ENCODE assay signal across 19 mouse cellular contexts in the genomic region with DNA sequence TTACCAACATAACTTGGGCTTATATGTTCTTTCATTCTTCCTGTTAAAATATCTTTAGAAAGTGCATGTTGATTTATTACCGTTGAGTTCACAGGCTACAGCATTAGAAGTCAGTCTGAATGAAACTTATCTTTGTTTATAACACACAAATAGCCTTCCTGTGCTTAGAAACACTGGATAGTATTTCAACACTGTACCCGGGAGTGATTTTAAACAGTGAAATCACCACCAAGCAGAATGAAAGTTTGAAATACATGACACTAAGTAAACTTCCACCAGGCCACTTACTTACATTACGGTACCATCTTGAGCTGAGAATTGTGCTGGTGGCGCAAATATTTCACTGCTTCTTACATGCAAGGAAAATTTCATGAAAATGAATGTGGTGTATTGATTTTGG.
"Had no signal": no experiment of that assay in that cellular context is flagged by ENCODE, and none has a peak within 500 bp of the region (broad histone marks: within the 10 kb centered on the region; RNA-seq: fewer than 3 reads in every experiment).

No protein-coding gene starts in this region.

- H3K9ac ChIP-seq: lung, embryonic 15.5 days; neural tube, embryonic 13.5 days; neural tube, embryonic 15.5 days had no signal

- H3K4me3 ChIP-seq: lung, embryonic 15.5 days; midbrain, embryonic 10.5 days; myocyte; neural tube, embryonic 13.5 days; neural tube, embryonic 15.5 days had no signal

- H3K9me3 ChIP-seq: lung, embryonic 15.5 days; midbrain, embryonic 10.5 days; neural tube, embryonic 13.5 days; neural tube, embryonic 15.5 days had no signal

- DNase-seq: lung, adult 18-20 months; lung, postnatal 14 days; lung, postnatal 4 days; midbrain, embryonic 14.5 days; retina, postnatal 1 day; right cerebral cortex, adult 18-20 months; right cerebral cortex, postnatal 25 days; right cerebral cortex, postnatal 4 days; spleen, adult 18-20 months; thymus, adult 18-20 months; thymus, postnatal 14 days; thymus, postnatal 36 days had no signal

- H3K27me3 ChIP-seq: lung, embryonic 15.5 days; neural tube, embryonic 13.5 days; neural tube, embryonic 15.5 days had no signal

- H3K27ac ChIP-seq: lung, embryonic 15.5 days; midbrain, embryonic 10.5 days; neural tube, embryonic 13.5 days; neural tube, embryonic 15.5 days had no signal

- ATAC-seq: lung, postnatal 0 days; midbrain, embryonic 16.5 days had no signal

- H3K4me1 ChIP-seq: lung, embryonic 15.5 days; midbrain, embryonic 10.5 days; neural tube, embryonic 13.5 days; neural tube, embryonic 15.5 days had no signal

- H3K36me3 ChIP-seq: lung, embryonic 15.5 days; midbrain, embryonic 10.5 days; neural tube, embryonic 13.5 days; neural tube, embryonic 15.5 days had no signal

- H3K4me2 ChIP-seq: lung, embryonic 15.5 days; neural tube, embryonic 13.5 days; neural tube, embryonic 15.5 days had no signal
